Mouse (Mus musculus) testis, adult 2 months (tissue): Measurements from ENCODE around the gene Topors. TPM values are rescaled to one million over a fixed set of nuclear protein-coding genes. Genes with fewer than 3 reads are reported as not detected.
"Not testable (repeated sequence)": the region's sequence is repeated elsewhere in the genome, so short reads cannot be mapped to it uniquely, and the experiment has no call there.

Source experiments
- H3K27ac ChIP-seq: fragments of 200-500 bp; 2 replicates; pipeline ENCODE4 v1.5.1; 2012; ENCODE audit warnings: low read depth, low read length; ENCODE audit not compliant: control insufficient read depth, insufficient read depth
- H3K27me3 ChIP-seq: fragments of 200-500 bp; 2 replicates; pipeline ENCODE4 v1.6.1; 2012; ENCODE audit warnings: mild to moderate bottlenecking, low read length, moderate library complexity; ENCODE audit not compliant: control insufficient read depth, insufficient read depth
- H3K36me3 ChIP-seq: fragments of 200-500 bp; 2 replicates; pipeline ENCODE4 v1.6.1; 2012; ENCODE audit warnings: mild to moderate bottlenecking, low read length; ENCODE audit not compliant: control insufficient read depth, insufficient read depth
- H3K4me1 ChIP-seq: fragments of 200-500 bp; 2 replicates; pipeline ENCODE4 v1.6.1; 2012; ENCODE audit warnings: low read length; ENCODE audit not compliant: control insufficient read depth, insufficient read depth
- H3K4me3 ChIP-seq: fragments of 200-500 bp; 2 replicates; pipeline ENCODE4 v1.5.1; 2012; ENCODE audit warnings: low read depth, mild to moderate bottlenecking, low read length, moderate library complexity, mixed read lengths; ENCODE audit not compliant: control insufficient read depth
- CTCF ChIP-seq: fragments of 200-500 bp; IDR thresholded peaks from 2 replicates; pipeline ENCODE4 v1.5.1; 2012; ENCODE audit warnings: low read depth, mild to moderate bottlenecking, inconsistent platforms, low read length, moderate library complexity; ENCODE audit not compliant: control insufficient read depth, insufficient read depth, insufficient replicate concordance
- POLR2A ChIP-seq: fragments of 200-500 bp; IDR thresholded peaks from 2 replicates; pipeline ENCODE4 v1.6.1; 2012; ENCODE audit warnings: low read depth, mild to moderate bottlenecking, inconsistent platforms, low read length, moderate library complexity; ENCODE audit not compliant: control insufficient read depth
- polyA plus RNA-seq: library from polyadenylated mRNA; depleted of rRNA; stranded (reverse); fragments of >200 nt; gene quantifications from 2 replicates; pipeline ENCODE4 v1.2.3, GENCODE M21; 2012

The Topors gene
- polyA plus RNA-seq, 1 experiment: 13.9 TPM

DNA sequence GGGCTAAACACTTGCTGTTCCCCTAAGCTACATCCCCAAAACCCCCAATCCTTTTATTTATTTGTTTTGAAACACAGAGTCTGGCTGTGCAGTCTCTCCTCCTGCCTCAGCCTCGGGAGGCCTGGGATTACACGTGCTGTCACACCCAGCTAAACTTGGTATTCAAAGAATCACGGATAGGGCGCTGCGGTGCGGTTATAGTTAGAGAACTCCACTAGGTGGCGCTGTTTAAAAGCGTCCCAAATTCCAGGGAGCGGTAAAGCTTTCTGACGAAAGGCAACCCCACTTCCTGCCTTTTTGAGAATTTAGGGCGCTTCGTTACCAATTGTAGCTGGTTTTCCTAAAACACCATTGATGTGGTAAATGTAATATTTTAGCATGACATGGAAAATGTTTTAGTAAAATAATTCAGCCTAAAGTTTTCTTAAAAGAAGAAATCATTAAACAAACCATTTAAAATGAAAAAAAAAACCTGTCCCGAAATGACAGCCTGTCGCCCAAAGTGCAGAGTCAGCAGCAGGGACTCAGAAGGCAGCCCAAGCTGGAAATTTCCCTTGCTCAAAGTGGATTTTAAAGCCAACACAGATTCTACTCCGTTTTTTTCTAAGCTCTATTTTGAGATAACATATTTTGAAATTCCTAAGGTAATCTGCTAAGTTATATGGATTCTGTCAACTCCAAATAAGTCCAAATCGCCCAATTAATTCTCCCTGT is 31.6 kb upstream of the Topors start:
- Histone ChIP-seq H3K27ac (no peak overlapping the region), H3K4me3 (no peak overlapping the region), H3K27me3 (no peaks in the 10 kb centered on the region), H3K36me3 (no peaks in the 10 kb centered on the region), H3K4me1 (peaks cover 15% of the 10 kb centered on the region)
- TF ChIP-seq CTCF: peak; percentile 79
- TF ChIP-seq POLR2A: no peak

GRCm38 (mm10) chr4:40299169-40299568 is 29.5 kb upstream of the Topors start:
- TF ChIP-seq POLR2A (no peak), CTCF (no peak)
- no peaks in the 10 kb centered on the region for H3K27me3 ChIP-seq
- H3K27ac ChIP-seq: no peak overlapping the region
- H3K36me3 ChIP-seq: no peaks in the 10 kb centered on the region
- H3K4me3 ChIP-seq: no peak overlapping the region
- H3K4me1 ChIP-seq: peaks cover 15% of the 10 kb centered on the region

DNA sequence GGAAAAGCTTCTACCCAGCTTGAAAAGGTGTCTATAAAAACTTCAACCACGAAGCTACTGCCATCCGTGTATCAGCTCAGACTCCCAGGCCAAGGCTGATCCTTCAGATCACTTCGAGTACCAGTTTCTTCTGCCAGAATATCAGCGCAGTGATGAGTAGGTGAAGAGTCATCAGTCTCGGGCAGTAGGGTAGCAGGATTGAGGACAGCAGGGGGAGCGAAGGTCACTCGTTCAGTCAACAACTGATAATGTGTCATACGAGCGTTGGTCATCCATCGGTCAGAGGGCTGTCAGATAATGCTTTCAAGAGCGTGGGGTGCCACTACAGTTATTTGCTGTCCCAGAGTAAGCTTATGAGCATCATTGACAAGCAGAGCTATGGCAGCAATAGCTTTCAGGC is 21.9 kb upstream of the Topors start:
- H3K4me3 ChIP-seq, H3K27me3 ChIP-seq, H3K4me1 ChIP-seq, H3K36me3 ChIP-seq, H3K27ac ChIP-seq: not testable (repeated sequence)

DNA sequence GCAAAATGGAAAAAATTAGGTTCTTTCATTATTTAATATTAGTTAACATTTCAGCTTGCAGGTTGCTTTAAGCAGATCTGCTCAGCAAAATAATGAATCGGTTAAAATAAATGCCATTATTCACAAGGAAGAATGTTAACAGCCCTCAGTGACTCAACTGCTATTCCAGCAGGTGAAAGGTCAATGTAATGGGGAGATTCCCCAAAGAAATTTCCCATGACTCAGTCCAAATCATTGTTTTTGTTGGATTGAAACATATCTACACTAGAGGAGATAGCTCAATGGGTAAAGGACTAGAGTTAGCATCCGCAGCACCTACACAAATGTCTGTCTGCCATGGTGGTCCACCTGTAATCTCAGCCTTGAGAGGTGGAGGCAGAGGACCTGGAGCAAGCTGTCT is 19.4 kb upstream of the Topors start:
- TF ChIP-seq POLR2A (no peak), CTCF (no peak)
- H3K4me1 ChIP-seq: no peaks in the 10 kb centered on the region
- no peaks in the 10 kb centered on the region for H3K36me3 ChIP-seq
- no peak overlapping the region for H3K27ac ChIP-seq
- no peaks in the 10 kb centered on the region for H3K27me3 ChIP-seq
- no peak overlapping the region for H3K4me3 ChIP-seq

GRCm38 (mm10) chr4:40287415-40287814 is 17.8 kb upstream of the Topors start:
- Histone ChIP-seq H3K27ac (no peak overlapping the region), H3K4me3 (no peak overlapping the region), H3K36me3 (no peaks in the 10 kb centered on the region), H3K27me3 (no peaks in the 10 kb centered on the region), H3K4me1 (no peaks in the 10 kb centered on the region)
- TF ChIP-seq CTCF: no peak
- TF ChIP-seq POLR2A: no peak

GRCm38 (mm10) chr4:40285582-40285981 is 15.9 kb upstream of the Topors start:
- H3K27me3 ChIP-seq: no peaks in the 10 kb centered on the region
- H3K4me1 ChIP-seq: no peaks in the 10 kb centered on the region
- no peaks in the 10 kb centered on the region for H3K36me3 ChIP-seq
- TF ChIP-seq CTCF (no peak), POLR2A (no peak)
- H3K4me3 ChIP-seq: no peak overlapping the region
- H3K27ac ChIP-seq: no peak overlapping the region

DNA sequence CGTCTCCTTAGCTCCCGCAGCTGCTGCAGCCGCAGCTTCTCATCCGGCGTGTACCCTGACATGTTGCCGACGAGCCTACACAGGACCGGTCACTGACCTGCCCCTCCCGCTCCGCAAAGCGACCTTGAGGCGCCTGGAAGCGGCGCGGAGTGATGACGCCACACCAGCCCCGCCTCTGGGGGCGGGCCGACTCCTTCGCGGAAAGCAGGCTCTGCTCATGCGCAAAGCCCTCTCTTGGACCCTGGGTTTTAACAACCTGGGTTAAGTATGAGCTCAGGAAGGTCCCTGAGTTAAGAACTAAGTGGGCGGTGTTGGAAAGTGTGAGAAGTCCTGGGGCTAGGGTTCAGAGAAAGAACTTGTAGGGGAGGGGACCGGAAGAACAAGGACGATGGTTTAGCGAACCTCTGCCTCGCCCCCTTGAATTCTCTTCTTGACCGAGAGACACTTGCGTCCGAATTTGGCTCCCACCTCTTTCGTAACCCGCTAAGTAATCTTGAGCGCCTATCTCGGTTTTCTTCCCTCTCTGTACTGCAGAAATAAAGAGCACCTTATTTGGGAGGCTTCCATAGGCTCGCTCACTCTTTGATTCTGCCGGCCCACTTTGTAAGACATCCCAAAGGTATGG is 9.7 kb upstream of the Topors start, which contains the start of gene Ndufb6:
TSS of gene Ndufb6 (minus strand) at position 146 of the 625 bp plus-strand sequence.
- Histone ChIP-seq H3K36me3 (no peaks in the 10 kb centered on the region), H3K27me3 (no peaks in the 10 kb centered on the region), H3K4me1 (no peaks in the 10 kb centered on the region; the same call in 1 of the 2 replicates), H3K4me3 (peak within 1 kb of the TSS; percentile 94), H3K27ac (peak within 1 kb of the TSS; percentile 79)
- TF ChIP-seq CTCF: no peak
- TF ChIP-seq POLR2A: peak; percentile 93
